Mouse (Mus musculus): ENCODE measurements at regions not wholly inside any gene's neighbourhood (a gene's known extent, or its start where the extent isn't known, plus 50 kb on each side); places are given as distances from the start of the nearest gene placed in this dataset.
A peak's percentile ranks its signal among the peaks of the same experiment; 100 is the strongest.

DNA sequence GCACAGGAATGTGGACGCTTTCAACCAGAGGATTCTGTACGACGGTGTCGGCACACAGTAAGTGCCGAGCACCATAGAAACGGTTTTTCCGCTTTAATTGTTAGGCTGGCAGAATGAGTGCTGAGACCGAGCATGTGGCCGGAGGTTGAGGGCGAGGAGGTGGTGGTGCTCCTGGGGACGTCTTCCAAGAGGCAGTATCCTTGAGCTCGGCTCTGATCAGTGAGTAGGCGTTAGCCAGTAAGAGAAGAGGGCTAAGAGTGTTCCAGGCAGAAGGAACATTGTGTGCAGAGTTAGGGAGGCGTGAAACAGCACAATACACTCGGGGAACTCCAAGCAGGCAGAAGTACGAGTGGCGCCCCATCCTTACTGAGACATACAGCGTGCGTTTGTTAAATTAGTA, 113.5 kb upstream of the Mkln1 start:
- peaks cover 9 to 16% of the 10 kb centered on the region in 2 experiments for H3K4me1 ChIP-seq (ENCODE audit: control insufficient read depth in 2 of 2, insufficient read depth in 2 of 2, low read length in 2 of 2)
- H3K9ac ChIP-seq (ENCODE audit: low read length) = no peak overlapping the region
- no peaks in the 10 kb centered on the region for H3K27me3 ChIP-seq (ENCODE audit: control insufficient read depth, insufficient read depth, low read length)
- no peaks in the 10 kb centered on the region for H3K36me3 ChIP-seq (ENCODE audit: control insufficient read depth, insufficient read depth, low read length)
- no peaks in the 10 kb centered on the region for H3K9me3 ChIP-seq (ENCODE audit: control insufficient read depth, low read length)
- WGBS = 88% methylated on average over 19 of the region's 19 CpGs
- no peak overlapping the region for H3K4me3 ChIP-seq (ENCODE audit: control insufficient read depth in 1 of 2, insufficient read depth in 1 of 2, low read depth in 1 of 2, low read length in 2 of 2)
- no peak for ATAC-seq (ENCODE audit: insufficient number of reproducible peaks, insufficient read depth, low FRiP score, low read depth)
- no peak overlapping the region for H3K4me2 ChIP-seq (ENCODE audit: low read length)
- no peak overlapping the region for H3K27ac ChIP-seq (replicated peaks in 1 of 2; ENCODE audit: control insufficient read depth in 1 of 2, insufficient read depth in 1 of 2, low read depth in 2 of 2, low read length in 2 of 2)

DNA sequence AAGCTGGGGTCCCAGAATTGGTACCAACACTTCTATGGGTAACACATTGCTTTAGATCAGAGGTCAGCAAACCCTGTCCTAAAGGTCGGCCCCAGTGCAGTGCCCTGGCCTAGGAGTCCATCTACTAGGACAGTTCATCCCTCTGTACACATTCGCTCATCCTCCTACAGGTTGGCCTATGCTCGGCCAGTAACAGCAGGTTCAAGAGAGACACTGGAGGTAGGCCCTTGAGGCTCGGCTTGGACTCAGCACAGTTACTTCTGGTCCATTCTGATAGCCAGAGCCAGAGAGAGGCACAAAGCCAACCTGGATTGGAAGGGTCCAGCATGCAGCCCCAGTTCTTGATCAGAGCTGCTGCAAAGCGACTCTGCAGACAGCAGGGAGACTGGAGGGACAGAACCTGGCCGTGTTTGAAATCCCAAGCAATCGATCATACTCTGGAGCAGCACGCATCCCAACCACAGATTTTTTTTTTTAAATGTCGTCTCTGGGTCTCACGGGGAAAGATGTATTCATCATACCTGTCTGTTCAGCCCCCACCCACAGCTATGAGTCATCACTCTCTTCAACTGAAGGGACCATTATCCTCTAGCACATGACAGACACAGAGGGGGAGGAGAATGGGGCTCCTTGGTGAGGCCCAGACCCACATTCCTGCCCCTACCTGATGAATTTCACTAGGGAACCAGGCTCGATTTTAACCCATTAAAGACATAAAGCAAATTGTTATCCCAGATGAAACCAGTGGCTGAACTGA, 112.4 kb upstream of the Mkln1 start:
- peaks cover 9 to 16% of the 10 kb centered on the region in 2 experiments for H3K4me1 ChIP-seq (ENCODE audit: control insufficient read depth in 2 of 2, insufficient read depth in 2 of 2, low read length in 2 of 2)
- no peak overlapping the region for H3K27ac ChIP-seq (replicated peaks in 1 of 2; ENCODE audit: control insufficient read depth in 1 of 2, insufficient read depth in 1 of 2, low read depth in 2 of 2, low read length in 2 of 2)
- H3K4me3 ChIP-seq (ENCODE audit: control insufficient read depth in 1 of 2, insufficient read depth in 1 of 2, low read depth in 1 of 2, low read length in 2 of 2) = no peak overlapping the region
- H3K27me3 ChIP-seq (ENCODE audit: control insufficient read depth, insufficient read depth, low read length) = no peaks in the 10 kb centered on the region
- ATAC-seq (ENCODE audit: insufficient number of reproducible peaks, insufficient read depth, low FRiP score, low read depth) = no peak
- H3K9ac ChIP-seq (ENCODE audit: low read length) = no peak overlapping the region
- no peaks in the 10 kb centered on the region for H3K36me3 ChIP-seq (ENCODE audit: control insufficient read depth, insufficient read depth, low read length)
- WGBS = 79% methylated on average over 11 of the region's 11 CpGs
- H3K9me3 ChIP-seq (ENCODE audit: control insufficient read depth, low read length) = no peaks in the 10 kb centered on the region
- no peak overlapping the region for H3K4me2 ChIP-seq (ENCODE audit: low read length)

DNA sequence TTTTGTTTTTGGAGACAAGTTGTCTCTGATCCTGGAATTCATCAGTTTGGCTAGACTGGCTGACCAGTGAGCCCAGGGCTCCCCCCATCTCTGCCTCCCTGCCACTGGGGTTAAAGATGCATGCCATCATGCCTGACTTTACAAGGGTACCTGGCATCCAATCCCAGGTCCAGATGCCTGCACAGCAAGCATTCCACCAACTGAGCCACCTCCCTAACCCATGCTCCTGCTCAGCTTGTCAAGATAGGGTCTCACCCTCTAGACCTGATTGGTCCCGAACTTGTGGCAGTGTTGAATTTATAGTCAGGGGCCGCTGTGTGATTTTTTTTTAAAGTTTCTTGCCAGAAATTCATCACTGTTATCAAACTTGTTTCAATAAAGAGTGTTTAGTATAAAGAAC, 111.4 kb upstream of the Mkln1 start:
- 57% methylated on average over 2 of the region's 2 CpGs for WGBS
- Histone ChIP-seq H3K36me3 (ENCODE audit: control insufficient read depth, insufficient read depth, low read length) (no peaks in the 10 kb centered on the region), H3K4me3 (ENCODE audit: control insufficient read depth in 1 of 2, insufficient read depth in 1 of 2, low read depth in 1 of 2, low read length in 2 of 2) (no peak overlapping the region), H3K4me2 (ENCODE audit: low read length) (no peak overlapping the region), H3K9me3 (ENCODE audit: control insufficient read depth, low read length) (no peaks in the 10 kb centered on the region), H3K4me1 (ENCODE audit: control insufficient read depth in 2 of 2, insufficient read depth in 2 of 2, low read length in 2 of 2) (peaks cover 9 to 16% of the 10 kb centered on the region in 2 experiments), H3K9ac (ENCODE audit: low read length) (no peak overlapping the region), H3K27ac (replicated peaks in 1 of 2; ENCODE audit: control insufficient read depth in 1 of 2, insufficient read depth in 1 of 2, low read depth in 2 of 2, low read length in 2 of 2) (no peak overlapping the region), H3K27me3 (ENCODE audit: control insufficient read depth, insufficient read depth, low read length) (no peaks in the 10 kb centered on the region)
- no peak for ATAC-seq (ENCODE audit: insufficient number of reproducible peaks, insufficient read depth, low FRiP score, low read depth)

DNA sequence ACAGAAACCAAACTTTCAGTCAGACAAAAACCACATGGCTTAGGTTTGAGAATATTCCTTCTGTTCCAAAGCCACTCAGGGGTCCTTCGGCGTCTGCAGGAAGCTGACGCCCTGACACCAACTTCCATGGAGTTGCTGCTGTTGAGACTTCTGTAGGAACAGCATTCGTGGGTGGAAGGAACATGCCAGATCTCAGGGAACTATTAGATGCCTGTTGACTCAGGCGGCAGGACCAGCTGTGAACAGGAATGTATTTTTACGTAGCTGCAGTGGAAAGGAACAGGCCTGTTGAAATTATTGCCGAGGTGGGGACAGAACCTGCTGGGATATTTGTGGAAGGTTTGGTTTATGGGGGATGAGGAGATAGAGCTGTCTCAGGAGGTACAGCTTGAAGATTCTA, 110.8 kb upstream of the Mkln1 start:
- no peaks in the 10 kb centered on the region for H3K27me3 ChIP-seq (ENCODE audit: control insufficient read depth, insufficient read depth, low read length)
- no peak overlapping the region for H3K4me2 ChIP-seq (ENCODE audit: low read length)
- no peaks in the 10 kb centered on the region for H3K36me3 ChIP-seq (ENCODE audit: control insufficient read depth, insufficient read depth, low read length)
- H3K9me3 ChIP-seq (ENCODE audit: control insufficient read depth, low read length) = no peaks in the 10 kb centered on the region
- 28% methylated on average over 7 of the region's 7 CpGs for WGBS
- no peak for ATAC-seq (ENCODE audit: insufficient number of reproducible peaks, insufficient read depth, low FRiP score, low read depth)
- peaks cover 9 to 16% of the 10 kb centered on the region in 2 experiments for H3K4me1 ChIP-seq (ENCODE audit: control insufficient read depth in 2 of 2, insufficient read depth in 2 of 2, low read length in 2 of 2)
- no peak overlapping the region for H3K9ac ChIP-seq (ENCODE audit: low read length)
- H3K27ac ChIP-seq (replicated peaks in 1 of 2; ENCODE audit: control insufficient read depth in 1 of 2, insufficient read depth in 1 of 2, low read depth in 2 of 2, low read length in 2 of 2) = peak overlapping the region; percentile 6 to 48
- no peak overlapping the region for H3K4me3 ChIP-seq (ENCODE audit: control insufficient read depth in 1 of 2, insufficient read depth in 1 of 2, low read depth in 1 of 2, low read length in 2 of 2)

DNA sequence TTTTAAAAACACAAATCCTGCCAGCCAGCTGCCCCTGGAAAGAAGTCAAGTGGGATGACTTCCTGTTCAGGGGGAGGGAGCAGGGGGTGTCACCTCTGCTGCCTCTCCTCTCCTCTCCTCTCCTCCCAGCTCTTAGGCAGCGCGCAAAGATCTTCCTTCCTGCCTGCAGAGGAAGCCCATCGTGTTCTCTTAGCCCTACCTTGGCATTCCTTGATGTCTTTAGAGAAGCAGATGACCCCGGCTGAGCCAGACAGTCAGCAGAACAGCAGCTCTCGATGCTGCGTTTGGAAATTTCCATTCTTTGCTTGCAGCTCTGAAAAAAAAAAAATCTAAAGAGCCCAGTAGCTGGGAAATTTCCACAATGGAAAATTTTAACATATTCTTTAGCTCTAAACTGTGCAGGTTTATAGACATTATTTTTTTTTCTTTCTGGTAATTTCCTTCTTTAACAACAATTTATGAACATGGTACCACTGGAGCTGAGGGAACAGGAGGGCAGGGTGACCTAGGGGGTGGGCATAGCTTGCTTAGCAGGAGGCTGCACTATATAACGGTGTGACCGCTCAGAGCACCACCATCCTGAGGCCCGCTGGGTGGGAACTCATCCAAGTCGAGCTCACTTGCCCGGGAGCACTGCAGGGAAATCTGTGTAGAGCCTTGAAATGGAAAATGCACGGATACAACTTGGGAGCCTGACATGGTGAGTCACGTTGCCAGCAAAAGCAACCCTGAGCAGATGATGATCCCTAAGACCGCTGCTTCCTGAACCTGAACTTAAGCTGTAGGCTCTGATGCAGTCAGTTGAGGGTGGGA, 109.9 kb upstream of the Mkln1 start:
- H3K9me3 ChIP-seq (ENCODE audit: control insufficient read depth, low read length) = no peaks in the 10 kb centered on the region
- no peak overlapping the region for H3K4me2 ChIP-seq (ENCODE audit: low read length)
- H3K36me3 ChIP-seq (ENCODE audit: control insufficient read depth, insufficient read depth, low read length) = no peaks in the 10 kb centered on the region
- 27% methylated on average over 14 of the region's 14 CpGs for WGBS
- no peak overlapping the region for H3K9ac ChIP-seq (ENCODE audit: low read length)
- H3K4me3 ChIP-seq (ENCODE audit: control insufficient read depth in 1 of 2, insufficient read depth in 1 of 2, low read depth in 1 of 2, low read length in 2 of 2) = no peak overlapping the region
- peak; percentile 39; the same call in 1 of the 2 replicates for ATAC-seq (ENCODE audit: insufficient number of reproducible peaks, insufficient read depth, low FRiP score, low read depth)
- H3K27ac ChIP-seq (replicated peaks in 1 of 2; ENCODE audit: control insufficient read depth in 1 of 2, insufficient read depth in 1 of 2, low read depth in 2 of 2, low read length in 2 of 2) = peak overlapping the region; percentile 42 to 49; a peak in 3 of 4 replicates
- no peaks in the 10 kb centered on the region for H3K27me3 ChIP-seq (ENCODE audit: control insufficient read depth, insufficient read depth, low read length)
- peaks cover 9 to 13% of the 10 kb centered on the region in 2 experiments for H3K4me1 ChIP-seq (ENCODE audit: control insufficient read depth in 2 of 2, insufficient read depth in 2 of 2, low read length in 2 of 2)

DNA sequence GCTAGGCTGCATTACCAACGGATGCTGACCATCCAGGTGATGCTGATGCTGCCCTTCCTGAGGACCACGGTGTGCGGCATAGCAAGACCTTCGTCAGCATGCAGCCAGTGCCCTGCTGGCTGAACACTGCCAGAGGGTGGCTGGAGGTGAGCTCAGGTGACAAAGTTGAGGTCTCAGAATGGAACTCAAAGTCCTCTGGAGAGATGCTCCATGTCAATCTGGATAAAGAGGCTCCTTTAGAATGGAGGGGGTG, 109.4 kb upstream of the Mkln1 start:
- no peak overlapping the region for H3K9ac ChIP-seq (ENCODE audit: low read length)
- H3K4me1 ChIP-seq (ENCODE audit: control insufficient read depth in 2 of 2, insufficient read depth in 2 of 2, low read length in 2 of 2) = peaks cover 7 to 9% of the 10 kb centered on the region in 2 experiments; a peak in 3 of 4 replicates
- no peaks in the 10 kb centered on the region for H3K9me3 ChIP-seq (ENCODE audit: control insufficient read depth, low read length)
- no peaks in the 10 kb centered on the region for H3K27me3 ChIP-seq (ENCODE audit: control insufficient read depth, insufficient read depth, low read length)
- no peak for ATAC-seq (ENCODE audit: insufficient number of reproducible peaks, insufficient read depth, low FRiP score, low read depth)
- no peak overlapping the region for H3K4me2 ChIP-seq (ENCODE audit: low read length)
- H3K4me3 ChIP-seq (ENCODE audit: control insufficient read depth in 1 of 2, insufficient read depth in 1 of 2, low read depth in 1 of 2, low read length in 2 of 2) = no peak overlapping the region
- H3K27ac ChIP-seq (replicated peaks in 1 of 2; ENCODE audit: control insufficient read depth in 1 of 2, insufficient read depth in 1 of 2, low read depth in 2 of 2, low read length in 2 of 2) = peak overlapping the region in 1 of 2 experiments; percentile 22; a peak in 1 of 4 replicates
- 74% methylated on average over 4 of the region's 4 CpGs for WGBS
- no peaks in the 10 kb centered on the region for H3K36me3 ChIP-seq (ENCODE audit: control insufficient read depth, insufficient read depth, low read length)

DNA sequence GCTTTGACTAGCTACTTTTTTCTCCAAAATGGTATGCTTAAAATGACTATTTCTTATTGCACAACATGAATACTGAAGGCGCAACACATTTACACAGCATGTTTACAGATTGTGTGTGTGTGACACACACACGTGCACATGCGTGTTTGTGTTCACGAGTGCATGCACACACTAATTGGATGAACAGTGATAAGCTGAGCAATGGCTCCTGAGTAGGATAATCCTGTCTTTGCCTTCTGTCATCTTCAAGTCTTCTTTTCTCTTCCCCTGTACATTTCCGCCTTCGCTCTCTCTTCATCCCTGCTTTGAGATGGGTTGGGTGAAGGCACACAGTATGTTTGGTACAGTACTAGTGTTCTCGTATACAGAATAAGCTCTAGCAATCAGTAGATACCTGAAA, 106.5 kb upstream of the Mkln1 start:
- no peak overlapping the region for H3K9ac ChIP-seq (ENCODE audit: low read length)
- WGBS = 80% methylated on average over 7 of the region's 7 CpGs
- no peak for ATAC-seq (ENCODE audit: insufficient number of reproducible peaks, insufficient read depth, low FRiP score, low read depth)

More for the DNA sequence above, 106.5 kb upstream of the Mkln1 start:
- Histone ChIP-seq H3K4me1 (ENCODE audit: control insufficient read depth in 2 of 2, insufficient read depth in 2 of 2, low read length in 2 of 2) (peaks cover 7 to 9% of the 10 kb centered on the region in 2 experiments; a peak in 3 of 4 replicates), H3K9me3 (ENCODE audit: control insufficient read depth, low read length) (no peaks in the 10 kb centered on the region), H3K27ac (replicated peaks in 1 of 2; ENCODE audit: control insufficient read depth in 1 of 2, insufficient read depth in 1 of 2, low read depth in 2 of 2, low read length in 2 of 2) (no peak overlapping the region), H3K4me3 (ENCODE audit: control insufficient read depth in 1 of 2, insufficient read depth in 1 of 2, low read depth in 1 of 2, low read length in 2 of 2) (no peak overlapping the region), H3K4me2 (ENCODE audit: low read length) (no peak overlapping the region), H3K36me3 (ENCODE audit: control insufficient read depth, insufficient read depth, low read length) (no peaks in the 10 kb centered on the region), H3K27me3 (ENCODE audit: control insufficient read depth, insufficient read depth, low read length) (no peaks in the 10 kb centered on the region)
